Mouse (Mus musculus) neural tube, postnatal 0 days (tissue): ENCODE measurements around the gene Zfp87. TPM values are rescaled to one million over a fixed set of nuclear protein-coding genes. Genes with fewer than 3 reads are reported as not detected.

Experiments used
- polyA plus RNA-seq: library from polyadenylated mRNA; unstranded; fragments of >200 nt; fragmentation: Nextera tagmentation; extraction: Ambion mirVana; gene quantifications from 2 replicates; pipeline ENCODE4 v1.2.1, GENCODE M21; 2015

Gene Zfp87
- polyA plus RNA-seq: 32.4 and 37.9 TPM in 2 replicates

DNA sequence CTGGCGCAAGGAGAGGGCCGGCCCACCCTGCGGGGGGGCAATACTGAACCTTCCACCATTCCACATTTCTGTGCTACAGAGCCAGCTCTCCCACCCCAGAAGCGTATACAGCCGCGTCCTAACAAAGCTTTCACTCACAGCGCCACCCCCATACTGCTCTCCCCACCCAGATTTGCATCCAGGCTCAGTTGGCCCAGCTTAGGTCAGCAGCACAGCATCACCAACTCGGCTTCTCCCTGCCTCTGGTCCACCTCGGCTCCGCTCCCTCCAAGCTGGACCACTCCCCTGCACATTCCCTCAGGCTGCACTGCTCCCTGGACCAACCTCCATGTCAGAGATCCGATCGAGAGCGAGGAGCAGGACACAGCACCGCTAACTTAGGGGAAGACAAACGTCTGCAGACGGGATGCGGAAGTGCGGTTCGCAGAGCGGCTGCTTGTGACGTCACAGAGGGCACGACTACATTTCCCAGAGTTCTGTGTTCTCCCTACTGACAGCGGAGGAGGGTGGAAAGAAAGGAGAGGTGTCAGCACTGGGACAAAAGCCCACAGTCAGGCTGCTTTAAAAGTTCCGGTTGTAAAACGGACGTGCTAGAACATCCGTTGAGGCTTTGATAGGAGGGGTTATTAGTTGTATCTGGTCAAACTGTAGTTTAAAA lies at the start of gene Zfp87, which contains the start of gene Gm26965:
Gene Zfp87 (minus strand): TSS at position 425 of the 658 bp plus-strand sequence.
Gene Gm26965 (minus strand): TSS at position 399 of the 658 bp plus-strand sequence.

DNA sequence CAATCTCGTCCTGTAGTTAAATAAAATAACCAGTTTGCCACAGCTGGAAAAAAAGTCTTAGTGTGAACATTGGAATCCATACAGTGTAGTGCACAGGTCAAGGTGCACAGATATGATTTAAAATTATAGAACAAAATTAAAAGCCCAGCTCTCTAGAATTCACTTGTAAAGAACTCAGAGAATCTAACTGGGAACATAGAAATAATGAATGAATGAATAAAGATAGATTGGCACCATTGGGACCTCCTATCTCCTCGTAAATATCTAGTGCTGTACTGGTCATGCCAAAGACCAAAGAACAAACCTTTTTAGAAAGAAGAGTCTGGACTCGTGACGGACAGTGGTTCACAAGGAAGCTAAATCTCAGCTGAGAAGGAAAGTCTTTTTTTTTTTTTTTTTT lies 27.8 kb upstream of the Zfp87 start, which contains the start of gene Zfp748:
Gene Zfp748 (minus strand): TSS at position 101 of the 400 bp plus-strand sequence.

DNA sequence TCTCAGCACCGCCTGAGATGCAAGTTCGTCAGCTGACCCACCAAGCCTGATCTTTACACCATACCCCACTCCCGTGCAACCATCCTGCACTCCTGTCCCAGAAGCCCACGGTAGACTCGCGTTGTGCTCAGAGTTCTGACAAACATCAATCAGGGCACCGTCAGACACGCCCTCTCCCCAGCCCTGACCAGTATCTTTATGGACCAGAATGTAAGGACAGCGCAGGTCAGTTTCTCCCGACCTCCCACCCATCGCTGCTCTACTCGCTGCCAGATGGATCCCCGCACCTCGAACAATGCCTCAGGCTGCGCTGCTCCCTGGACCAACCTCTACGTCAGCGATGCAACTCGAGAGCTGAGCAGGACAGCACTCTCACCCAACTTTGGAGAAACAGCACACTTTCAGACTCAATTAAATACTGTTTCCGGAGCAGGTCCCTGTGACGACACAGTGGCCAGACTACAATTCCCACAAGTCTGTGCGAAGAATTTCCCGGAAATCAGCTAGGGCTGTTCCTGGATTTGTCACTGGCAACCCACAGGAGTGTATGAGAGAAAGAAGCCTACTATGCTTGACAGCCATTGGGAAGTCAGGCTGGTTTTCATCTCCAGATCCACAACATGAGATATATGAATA lies 25.8 kb downstream of the Zfp87 start, which contains the start of gene Zfp58:
Gene Zfp58 (minus strand): TSS at position 472 of the 636 bp plus-strand sequence.

DNA sequence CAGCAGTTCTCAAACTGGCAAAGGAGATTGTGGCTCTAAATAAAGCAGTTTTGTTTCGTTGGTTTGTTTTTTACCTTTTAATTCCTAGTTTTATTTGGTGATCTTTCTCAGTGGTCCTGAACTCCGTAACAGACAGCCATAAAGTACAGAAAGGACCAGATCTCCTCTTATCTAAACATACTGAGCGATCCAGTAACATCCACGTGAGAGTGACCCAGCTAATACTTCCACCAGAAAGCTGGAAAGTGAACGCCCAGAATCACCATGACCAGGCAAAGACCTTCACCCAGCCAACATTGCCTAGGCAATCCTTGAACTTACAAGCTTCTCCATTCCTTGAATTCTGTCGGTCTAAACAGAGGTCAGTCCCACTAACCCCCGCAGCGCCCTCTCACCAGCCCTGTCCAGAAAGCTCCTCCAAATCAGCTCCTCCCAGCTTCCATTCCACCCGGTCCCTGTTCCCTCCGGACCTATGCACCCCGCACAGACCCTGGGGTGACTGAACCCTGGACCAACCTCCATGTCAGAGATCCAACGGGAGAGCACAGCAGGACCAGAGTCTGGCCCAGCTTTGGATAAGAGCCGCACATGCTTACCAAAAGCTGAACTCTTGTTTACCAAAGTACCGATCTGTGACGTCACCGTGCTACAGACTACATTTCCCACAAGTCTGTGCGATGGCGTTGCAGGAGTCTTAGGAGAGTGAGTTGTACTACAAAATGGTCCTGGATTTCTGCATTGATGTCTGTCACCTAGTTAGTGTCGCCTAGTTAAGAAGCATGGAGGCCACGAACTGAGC lies 42.2 kb downstream of the Zfp87 start, which contains the start of gene Zfp874b:
Gene Zfp874b (minus strand): TSS at position 634 of the 799 bp plus-strand sequence.

Other genes starting within 250 kb of the Zfp87 start
- 4.7 and 5.2 TPM in 2 replicates for gene Zfp458, start 247.7 kb downstream of the Zfp87 start, polyA plus RNA-seq
- 0.39 and 1.1 TPM in 2 replicates for gene Zfp457, start 219.7 kb downstream of the Zfp87 start, polyA plus RNA-seq
- 1.0 TPM in 2 replicates for gene Zfp595, start 193.6 kb downstream of the Zfp87 start, polyA plus RNA-seq
- gene Gm28044, start 165.6 kb downstream of the Zfp87 start, polyA plus RNA-seq: not detected in 2 replicates
- gene Zfp953, start 165.6 kb downstream of the Zfp87 start, polyA plus RNA-seq: 0.37 and 0.43 TPM in 2 replicates
- not detected in 2 replicates for gene Gm28041, start 150.4 kb downstream of the Zfp87 start, polyA plus RNA-seq
- gene Zfp456, start 150.4 kb downstream of the Zfp87 start, polyA plus RNA-seq: 0.41 and 0.58 TPM in 2 replicates
- 2.1 and 3.8 TPM in 2 replicates for gene Zfp429, start 126.4 kb downstream of the Zfp87 start, polyA plus RNA-seq
- gene Zfp459, start 104.8 kb downstream of the Zfp87 start, polyA plus RNA-seq: 0.99 and 1.4 TPM in 2 replicates
- gene Zfp874a, start 74.6 kb downstream of the Zfp87 start, polyA plus RNA-seq: 4.7 and 5.3 TPM in 2 replicates
- gene Zfp874b, start 41.9 kb downstream of the Zfp87 start, polyA plus RNA-seq: 2.3 and 2.6 TPM in 2 replicates
- 6.5 TPM in 2 replicates for gene Zfp58, start 25.6 kb downstream of the Zfp87 start, polyA plus RNA-seq
- not detected in 2 replicates for gene Gm26965, start within 50 bp of the Zfp87 start, polyA plus RNA-seq
- 6.0 and 8.2 TPM in 2 replicates for gene Zfp748, start 27.7 kb upstream of the Zfp87 start, polyA plus RNA-seq
- 3.1 and 3.9 TPM in 2 replicates for gene Zfp729b, start 83.5 kb upstream of the Zfp87 start, polyA plus RNA-seq
- 0.69 and 3.1 TPM in 2 replicates for gene Gm49345, start 111.6 kb upstream of the Zfp87 start, polyA plus RNA-seq
- gene Zfp729a, start 111.6 kb upstream of the Zfp87 start, polyA plus RNA-seq: 2.5 and 2.8 TPM in 2 replicates
- gene Zfp738, start 160.9 kb upstream of the Zfp87 start, polyA plus RNA-seq: 8.7 and 12.2 TPM in 2 replicates
- 5.2 and 5.8 TPM in 2 replicates for gene Zfp65, start 203.0 kb upstream of the Zfp87 start, polyA plus RNA-seq
- 5.1 TPM in 2 replicates for gene Zfp85, start 229.1 kb upstream of the Zfp87 start, polyA plus RNA-seq